Mouse (Mus musculus): ENCODE measurements around the gene Trpc4ap. TPM values are rescaled to one million over a fixed set of nuclear protein-coding genes. Genes with fewer than 3 reads are reported as not detected.

The Trpc4ap gene
- total RNA-seq, 2 experiments from 2014 or later, result 147 to 153 TPM

DNA sequence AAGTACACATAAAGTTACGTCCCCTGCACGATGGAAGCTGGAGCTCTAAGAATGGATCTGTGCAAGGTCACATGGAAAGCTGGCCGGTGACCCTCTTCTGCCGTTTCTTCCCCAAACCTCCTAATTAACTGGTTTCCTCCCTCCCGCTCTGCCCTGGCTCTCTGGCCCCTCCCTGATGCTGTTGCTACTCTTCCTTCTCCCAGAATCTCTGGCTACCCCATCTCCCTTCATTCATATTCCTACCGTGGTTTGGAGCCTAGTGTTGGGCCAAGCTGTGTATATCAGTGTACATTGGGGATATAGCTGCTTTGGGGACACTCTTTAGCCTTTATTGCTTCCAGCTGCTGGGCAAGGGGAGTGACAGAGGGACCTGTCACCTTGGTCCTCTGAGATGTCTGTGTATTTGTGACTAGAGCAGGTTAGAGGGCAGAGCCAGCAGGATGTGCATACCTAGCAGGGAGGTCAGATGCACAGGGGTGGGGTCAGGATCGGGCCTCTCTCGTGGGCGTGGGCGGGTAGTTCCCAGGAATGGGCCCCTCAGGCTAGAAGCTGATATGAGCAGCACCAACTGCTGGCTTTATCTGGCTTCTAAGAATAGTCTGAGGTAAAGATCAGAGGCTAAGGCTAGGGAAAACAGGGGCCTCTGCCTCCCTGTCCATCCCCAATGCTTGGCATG, 87.5 kb downstream of the Trpc4ap start:
- TF ChIP-seq CTCF (IDR thresholded peaks at IDR 0.05), result no peak
- DNase-seq (ENCODE audit: extremely low spot score in 1 of 2, low spot score in 2 of 2), result no peak
- H3K27ac ChIP-seq, result no peak overlapping the region
- intact Hi-C loops (cut with DNase I), result no loop called here
- no peak overlapping the region for H3K4me3 ChIP-seq

DNA sequence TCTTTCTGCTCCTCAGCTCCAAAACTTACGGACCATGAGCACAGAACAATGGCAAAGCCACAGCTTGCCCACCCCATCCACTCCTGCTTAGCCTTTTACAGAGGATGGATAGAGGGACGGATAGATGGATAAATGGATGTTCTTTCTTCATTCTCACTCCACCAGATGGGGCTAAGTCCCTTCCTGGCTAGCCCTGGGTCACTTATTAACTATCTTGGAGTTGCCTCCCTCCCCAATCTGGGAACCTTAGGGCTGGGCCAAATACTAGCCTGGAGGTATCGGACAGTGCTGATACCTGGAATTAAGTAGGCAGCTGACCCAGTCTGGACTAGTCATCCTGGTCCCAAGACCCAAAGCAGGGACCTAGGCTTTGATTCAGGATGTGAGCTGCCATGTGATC, 88.5 kb downstream of the Trpc4ap start:
- no peak overlapping the region for H3K4me3 ChIP-seq
- DNase-seq (ENCODE audit: extremely low spot score in 1 of 2, low spot score in 2 of 2), result no peak
- intact Hi-C loops (cut with DNase I), result no loop called here
- no peak overlapping the region for H3K27ac ChIP-seq
- no peak; the same call in 1 of the 2 replicates for TF ChIP-seq CTCF (IDR thresholded peaks at IDR 0.05)

DNA sequence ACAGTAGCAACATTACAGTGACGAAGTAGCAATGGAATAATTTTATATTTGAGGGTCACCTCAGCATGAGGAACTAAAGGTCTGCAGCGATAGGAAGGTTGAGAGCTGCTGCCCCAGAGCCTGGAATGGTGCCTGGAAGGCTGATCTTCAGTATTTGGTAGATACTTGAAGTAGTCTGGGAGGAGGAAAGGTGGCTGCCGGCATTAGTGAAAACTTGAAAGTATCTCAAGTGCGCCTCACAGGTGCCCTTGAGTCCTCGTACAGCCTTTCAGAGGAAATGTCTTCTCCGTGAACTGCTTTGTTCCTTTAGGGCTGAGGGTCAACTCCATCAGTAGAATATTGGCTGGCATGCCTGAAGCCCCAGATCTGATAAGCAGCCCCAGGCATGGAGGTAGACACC, 96.7 kb downstream of the Trpc4ap start:
- H3K4me3 ChIP-seq, result no peak overlapping the region
- intact Hi-C loops (cut with DNase I), result no loop called here
- no peak overlapping the region for H3K27ac ChIP-seq
- no peak for DNase-seq (ENCODE audit: extremely low spot score in 1 of 2, low spot score in 2 of 2)
- TF ChIP-seq CTCF (IDR thresholded peaks at IDR 0.05), result no peak

DNA sequence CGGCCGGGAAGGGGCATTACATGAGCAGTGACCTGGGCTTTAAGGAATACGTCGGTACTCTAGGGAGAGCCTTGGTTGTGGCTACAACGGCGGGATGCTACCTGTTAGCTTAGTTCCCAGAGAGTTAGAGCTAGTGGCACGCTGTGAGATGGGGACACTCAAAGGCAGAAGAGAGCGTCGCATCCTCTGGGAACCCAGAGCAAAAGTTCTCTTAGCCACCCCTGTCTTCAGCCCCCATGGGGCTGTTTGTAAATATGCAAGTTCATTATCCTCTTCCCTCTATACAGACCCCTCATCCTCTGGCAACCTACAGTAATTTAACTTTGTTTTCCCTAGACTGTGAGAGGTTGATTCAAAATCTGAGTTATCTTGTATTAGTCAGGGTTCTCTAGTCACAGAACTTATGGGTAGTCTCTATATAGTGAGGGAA, 99.3 kb downstream of the Trpc4ap start:
- peak overlapping the region; percentile 90 for H3K27ac ChIP-seq
- intact Hi-C loops (cut with DNase I), result loop anchor here (2.0 kb wide), 1 partner anchor 98 kb away; no protein-coding TSS in a partner anchor
- peak overlapping the region; percentile 58 for H3K4me3 ChIP-seq
- no peak for DNase-seq (ENCODE audit: extremely low spot score in 1 of 2, low spot score in 2 of 2)
- TF ChIP-seq CTCF (IDR thresholded peaks at IDR 0.05), result no peak; the same call in 1 of the 2 replicates

DNA sequence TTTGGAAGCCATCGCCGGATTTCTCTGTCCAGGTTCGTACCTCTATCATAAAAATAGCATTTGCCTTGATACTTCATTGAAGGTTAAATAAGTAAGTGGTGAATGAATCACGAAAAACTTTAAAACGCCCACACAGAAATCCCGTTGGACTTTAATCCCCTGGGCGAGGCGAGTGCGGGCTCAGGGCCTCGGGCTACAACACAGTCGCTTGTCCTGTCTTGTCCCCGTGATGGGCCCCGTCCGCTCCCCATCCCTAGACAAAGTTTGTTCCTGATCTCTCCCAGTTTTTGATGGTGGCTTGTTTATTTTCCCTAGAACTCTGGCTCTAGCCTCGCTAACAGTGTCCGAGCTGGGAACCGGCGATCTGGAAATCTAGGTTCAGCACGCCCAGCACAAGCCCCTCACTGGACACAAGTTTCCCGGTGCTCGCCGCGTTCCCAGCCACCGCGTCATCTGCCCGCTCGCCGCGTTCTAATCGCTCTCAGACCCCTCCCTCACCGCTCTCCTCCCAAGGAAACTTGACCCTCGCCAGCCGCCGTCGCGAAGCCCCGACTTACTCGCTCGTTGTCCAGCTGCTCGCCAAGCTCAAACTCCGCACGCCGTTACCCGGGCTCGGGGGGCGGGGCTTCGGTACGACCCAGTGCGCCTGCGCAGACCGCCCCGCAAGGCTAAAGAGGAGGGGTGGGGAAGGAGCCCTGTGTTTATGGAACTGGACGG, 99.9 kb downstream of the Trpc4ap start, which contains the start of gene Gss:
TSS of gene Gss (minus strand) at position 674 of the 717 bp plus-strand sequence.
- peak; percentile 98 to 99 for DNase-seq (ENCODE audit: extremely low spot score in 1 of 2, low spot score in 2 of 2)
- H3K4me3 ChIP-seq, result peak within 1 kb of the TSS; percentile 58
- peak within 1 kb of the TSS; percentile 90 for H3K27ac ChIP-seq
- no peak for TF ChIP-seq CTCF (IDR thresholded peaks at IDR 0.05)
- intact Hi-C loops (cut with DNase I), result loop anchor here (2.0 kb wide), 1 partner anchor 99 kb away; no protein-coding TSS in a partner anchor

- H3K27ac ChIP-seq, result peak overlapping the region; percentile 90
- no peak for TF ChIP-seq CTCF (IDR thresholded peaks at IDR 0.05)
- DNase-seq (ENCODE audit: extremely low spot score in 1 of 2, low spot score in 2 of 2), result no peak
- H3K4me3 ChIP-seq, result peak overlapping the region; percentile 58
- intact Hi-C loops (cut with DNase I), result loop anchor here (2.0 kb wide), 1 partner anchor 99 kb away; no protein-coding TSS in a partner anchor
Measured at GRCm38 (mm10) chr2:155591676-155592075, 100.5 kb downstream of the Trpc4ap start.

DNA sequence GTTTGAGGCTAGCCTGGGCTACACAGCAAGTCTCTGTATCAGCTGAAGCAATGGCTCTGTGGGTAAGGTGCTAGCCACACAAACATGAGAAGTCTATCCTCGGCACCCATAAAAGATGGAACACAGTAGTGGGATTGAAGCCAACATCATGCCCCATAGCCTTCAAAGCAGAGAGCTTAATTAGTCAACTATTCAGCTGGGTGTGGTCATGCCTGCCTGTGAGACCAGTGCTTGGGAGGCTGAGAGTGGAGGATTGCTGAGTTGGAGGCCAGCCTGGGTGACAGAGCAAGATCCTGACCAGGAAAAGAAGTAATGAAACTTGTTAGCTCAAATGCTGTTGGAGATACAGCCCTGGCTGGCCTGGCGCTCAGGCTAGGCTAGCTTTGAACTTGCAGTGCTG, 101.3 kb downstream of the Trpc4ap start:
- no peak for TF ChIP-seq CTCF (IDR thresholded peaks at IDR 0.05)
- no peak overlapping the region for H3K4me3 ChIP-seq
- DNase-seq (ENCODE audit: extremely low spot score in 1 of 2, low spot score in 2 of 2), result no peak
- H3K27ac ChIP-seq, result no peak overlapping the region
- intact Hi-C loops (cut with DNase I), result no loop called here

GRCm38 (mm10) chr2:155589521-155589920, 102.7 kb downstream of the Trpc4ap start:
- no peak for DNase-seq (ENCODE audit: extremely low spot score in 1 of 2, low spot score in 2 of 2)
- Histone ChIP-seq H3K27ac (no peak overlapping the region), H3K4me3 (no peak overlapping the region)
- no peak for TF ChIP-seq CTCF (IDR thresholded peaks at IDR 0.05)
- intact Hi-C loops (cut with DNase I), result no loop called here

GRCm38 (mm10) chr2:155588136-155588535, 104.0 kb downstream of the Trpc4ap start:
- no peak for DNase-seq (ENCODE audit: extremely low spot score in 1 of 2, low spot score in 2 of 2)
- no peak for TF ChIP-seq CTCF (IDR thresholded peaks at IDR 0.05)
- Histone ChIP-seq H3K4me3 (no peak overlapping the region), H3K27ac (no peak overlapping the region)
- intact Hi-C loops (cut with DNase I), result no loop called here

DNA sequence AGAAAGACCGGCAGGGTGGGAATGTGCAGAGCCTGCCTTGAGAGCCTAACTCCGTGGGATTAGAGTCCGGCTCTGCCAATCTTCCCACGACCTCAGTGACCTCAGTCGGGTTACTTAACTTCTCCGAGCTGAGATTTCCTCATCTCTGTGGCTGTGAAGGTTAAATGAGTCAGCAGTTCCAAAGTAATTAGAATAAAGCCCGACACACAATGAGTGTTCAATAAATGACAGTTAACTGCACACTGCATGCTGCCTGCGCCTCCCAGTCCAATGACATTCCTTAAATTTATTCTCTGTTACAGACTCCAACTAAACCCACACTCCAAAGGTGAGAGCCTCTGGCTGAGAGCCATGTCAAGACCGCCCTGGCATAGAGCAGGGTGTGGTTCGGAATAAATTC, 106.7 kb downstream of the Trpc4ap start:
- intact Hi-C loops (cut with DNase I), result no loop called here

DNA sequence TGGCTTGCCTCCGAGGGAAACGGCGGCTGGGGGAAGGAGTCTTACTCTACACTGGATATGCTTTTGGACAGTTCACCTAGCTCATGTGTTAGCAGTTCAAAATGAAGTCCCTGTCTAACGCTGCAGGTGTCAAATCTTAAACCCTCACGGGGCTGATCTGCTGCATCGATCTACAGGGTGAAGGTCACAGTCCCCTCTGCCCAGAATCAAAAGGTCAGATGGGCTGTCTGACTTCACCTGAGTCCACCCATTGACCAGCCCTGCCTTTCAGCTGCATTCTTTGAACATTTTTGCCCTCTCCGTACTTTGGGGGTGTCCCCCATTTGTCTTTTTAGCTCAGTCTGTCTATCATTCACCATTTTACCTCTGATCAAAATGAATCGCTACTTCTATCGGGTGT, 107.1 kb downstream of the Trpc4ap start:
- Histone ChIP-seq H3K4me3 (no peak overlapping the region), H3K27ac (no peak overlapping the region)
- TF ChIP-seq CTCF (IDR thresholded peaks at IDR 0.05), result no peak
- intact Hi-C loops (cut with DNase I), result no loop called here
- DNase-seq (ENCODE audit: extremely low spot score in 1 of 2, low spot score in 2 of 2), result no peak

More for the DNA sequence above, 106.7 kb downstream of the Trpc4ap start:
- Histone ChIP-seq H3K4me3 (no peak overlapping the region), H3K27ac (no peak overlapping the region)
- TF ChIP-seq CTCF (IDR thresholded peaks at IDR 0.05), result no peak
- no peak for DNase-seq (ENCODE audit: extremely low spot score in 1 of 2, low spot score in 2 of 2)

Small RNA genes within 50 kb of the gene (microRNA-seq; reads per million reads assigned to microRNA genes)
- gene Mir499, result 6.6 to 17.2 reads per million in 2 experiments

Other genes starting within 250 kb of the Trpc4ap start
- gene Ncoa6, start 218.5 kb downstream of the Trpc4ap start, total RNA-seq (2021), result 10 to 100 TPM; 63.2 to 68.7 TPM
- gene Acss2, start 174.4 kb downstream of the Trpc4ap start, total RNA-seq (2021), result 10 to 100 TPM; 56.2 to 61.6 TPM
- 100 to 1,000 TPM; 124 to 126 TPM for gene Ggt7, start 174.1 kb downstream of the Trpc4ap start, total RNA-seq (2021)
- 10 to 100 TPM; 14.8 to 14.9 TPM for gene Gss, start 99.6 kb downstream of the Trpc4ap start, total RNA-seq (2021)
- gene Myh7b, start 81.2 kb downstream of the Trpc4ap start, total RNA-seq (2021), result 10 to 100 TPM in 1 of 2 experiments, 1 to 10 TPM in 1; 7.1 to 10.9 TPM
- 10 to 100 TPM; 18.7 to 19.2 TPM for gene Edem2, start 37.1 kb upstream of the Trpc4ap start, total RNA-seq (2021)
- gene Gm17581, start 43.5 kb upstream of the Trpc4ap start, total RNA-seq (2021), result not detected
- 1 to 10 TPM; 1.2 to 1.4 TPM for gene Procr, start 58.7 kb upstream of the Trpc4ap start, total RNA-seq (2021)
- gene Mmp24, start 83.0 kb upstream of the Trpc4ap start, total RNA-seq (2021), result 10 to 100 TPM; 35.6 to 37.8 TPM
- gene BC029722, start 127.0 kb upstream of the Trpc4ap start, total RNA-seq (2021), result 10 to 100 TPM; 53.1 to 56.8 TPM
- 10 to 100 TPM; 67.0 to 71.0 TPM for gene Eif6, start 134.5 kb upstream of the Trpc4ap start, total RNA-seq (2021)
- gene Fam83c, start 142.5 kb upstream of the Trpc4ap start, total RNA-seq (2021), result not detected
- 10 to 100 TPM; 70.4 to 75.7 TPM for gene Uqcc1, start 237.9 kb upstream of the Trpc4ap start, total RNA-seq (2021)
- not detected for gene Gm15557, start 248.3 kb upstream of the Trpc4ap start, total RNA-seq (2021)